Mouse (Mus musculus): ENCODE results near the gene Sat2. TPM values are rescaled to one million over a fixed set of nuclear protein-coding genes. Genes with fewer than 3 reads are reported as not detected.

The Sat2 gene
- total and polyA plus RNA-seq, 3 experiments, result 1.5 to 7.3 TPM; not detected in 1

- Histone ChIP-seq H3K9me3 (replicated peaks) (no peaks in the 10 kb centered on the region), H3K4me1 (ENCODE audit: insufficient read depth, low read depth, low read length) (peaks cover 86% of the 10 kb centered on the region)
- DNase-seq (ENCODE audit: low spot score), result peak; percentile 93
Measured at GRCm38 (mm10) chr11:69585718-69586325, 36.0 kb upstream of the Sat2 start.

GRCm38 (mm10) chr11:69589207-69589834, 32.5 kb upstream of the Sat2 start:
- peak; percentile 58 for DNase-seq (ENCODE audit: low spot score)

More at GRCm38 (mm10) chr11:69585718-69586325, 36.0 kb upstream of the Sat2 start:
- TF ChIP-seq TAL1 (conservative IDR thresholded peaks at IDR 0.05; ENCODE audit: low read depth, low read length), result peak; percentile 78
- no peak for TF ChIP-seq POLR2AphosphoS5 (IDR thresholded peaks at IDR 0.05; ENCODE audit: insufficient replicate concordance, low read depth, low read length)
- peak; percentile 79 for ATAC-seq (ENCODE audit: extremely low read depth, insufficient number of reproducible peaks, low FRiP score, poor library complexity, severe bottlenecking)
- no peaks in the 10 kb centered on the region for H3K27me3 ChIP-seq (ENCODE audit: insufficient read depth, low read length)
- peak overlapping the region; percentile 44; the same call in 1 of the 2 replicates for H3K4me3 ChIP-seq (ENCODE audit: low read depth, low read length)
- H3K36me3 ChIP-seq (replicated peaks), result peaks cover 79% of the 10 kb centered on the region

GRCm38 (mm10) chr11:69590622-69591021, 31.2 kb upstream of the Sat2 start:
- ATAC-seq (ENCODE audit: extremely low read depth, insufficient number of reproducible peaks, low FRiP score, poor library complexity, severe bottlenecking) (no peak), DNase-seq (ENCODE audit: low spot score) (no peak)
- Histone ChIP-seq H3K9me3 (replicated peaks) (no peaks in the 10 kb centered on the region), H3K4me1 (ENCODE audit: insufficient read depth, low read depth, low read length) (peaks cover 75% of the 10 kb centered on the region), H3K36me3 (replicated peaks) (peaks cover 89% of the 10 kb centered on the region), H3K27me3 (ENCODE audit: insufficient read depth, low read length) (no peaks in the 10 kb centered on the region), H3K4me3 (ENCODE audit: low read depth, low read length) (no peak overlapping the region)
- TF ChIP-seq TAL1 (conservative IDR thresholded peaks at IDR 0.05; ENCODE audit: low read depth, low read length) (no peak), GATA2 (IDR thresholded peaks at IDR 0.05; ENCODE audit: borderline replicate concordance, low read depth, low read length) (no peak), POLR2AphosphoS5 (IDR thresholded peaks at IDR 0.05; ENCODE audit: insufficient replicate concordance, low read depth, low read length) (no peak), CTCF (IDR thresholded peaks at IDR 0.05; ENCODE audit: low read depth, low read length) (no peak)

More at GRCm38 (mm10) chr11:69589207-69589834, 32.5 kb upstream of the Sat2 start:
- Histone ChIP-seq H3K4me3 (ENCODE audit: low read depth, low read length) (peak overlapping the region; percentile 24; the same call in 1 of the 2 replicates), H3K27me3 (ENCODE audit: insufficient read depth, low read length) (no peaks in the 10 kb centered on the region), H3K4me1 (ENCODE audit: insufficient read depth, low read depth, low read length) (peaks cover 87% of the 10 kb centered on the region), H3K9me3 (replicated peaks) (no peaks in the 10 kb centered on the region), H3K36me3 (replicated peaks) (peaks cover 85% of the 10 kb centered on the region)
- no peak for ATAC-seq (ENCODE audit: extremely low read depth, insufficient number of reproducible peaks, low FRiP score, poor library complexity, severe bottlenecking)
- no peak for TF ChIP-seq GATA2 (IDR thresholded peaks at IDR 0.05; ENCODE audit: borderline replicate concordance, low read depth, low read length)
- TF ChIP-seq GATA1 (IDR thresholded peaks at IDR 0.05; ENCODE audit: borderline replicate concordance, low read length), result no peak
- TF ChIP-seq CTCF (IDR thresholded peaks at IDR 0.05; ENCODE audit: low read depth, low read length), result no peak
- no peak for TF ChIP-seq POLR2AphosphoS5 (IDR thresholded peaks at IDR 0.05; ENCODE audit: insufficient replicate concordance, low read depth, low read length)
- no peak for TF ChIP-seq TAL1 (conservative IDR thresholded peaks at IDR 0.05; ENCODE audit: low read depth, low read length)

GRCm38 (mm10) chr11:69591424-69591823, 30.4 kb upstream of the Sat2 start:
- Histone ChIP-seq H3K4me3 (ENCODE audit: low read depth, low read length) (no peak overlapping the region), H3K27me3 (ENCODE audit: insufficient read depth, low read length) (no peaks in the 10 kb centered on the region), H3K36me3 (replicated peaks) (peaks cover 86% of the 10 kb centered on the region), H3K4me1 (ENCODE audit: insufficient read depth, low read depth, low read length) (peaks cover 67% of the 10 kb centered on the region), H3K9me3 (replicated peaks) (no peaks in the 10 kb centered on the region)
- DNase-seq (ENCODE audit: low spot score) (no peak), ATAC-seq (ENCODE audit: extremely low read depth, insufficient number of reproducible peaks, low FRiP score, poor library complexity, severe bottlenecking) (no peak)
- TF ChIP-seq GATA1 (IDR thresholded peaks at IDR 0.05; ENCODE audit: borderline replicate concordance, low read length) (no peak), POLR2AphosphoS5 (IDR thresholded peaks at IDR 0.05; ENCODE audit: insufficient replicate concordance, low read depth, low read length) (no peak), GATA2 (IDR thresholded peaks at IDR 0.05; ENCODE audit: borderline replicate concordance, low read depth, low read length) (no peak), TAL1 (conservative IDR thresholded peaks at IDR 0.05; ENCODE audit: low read depth, low read length) (no peak), CTCF (IDR thresholded peaks at IDR 0.05; ENCODE audit: low read depth, low read length) (no peak)

- Histone ChIP-seq H3K9me3 (replicated peaks) (no peaks in the 10 kb centered on the region), H3K4me3 (ENCODE audit: low read depth, low read length) (no peak overlapping the region), H3K36me3 (replicated peaks) (peaks cover 80% of the 10 kb centered on the region), H3K4me1 (ENCODE audit: insufficient read depth, low read depth, low read length) (peaks cover 60% of the 10 kb centered on the region), H3K27me3 (ENCODE audit: insufficient read depth, low read length) (no peaks in the 10 kb centered on the region)
- no peak for TF ChIP-seq CTCF (IDR thresholded peaks at IDR 0.05; ENCODE audit: low read depth, low read length)
- no peak for TF ChIP-seq GATA1 (IDR thresholded peaks at IDR 0.05; ENCODE audit: borderline replicate concordance, low read length)
- no peak for TF ChIP-seq POLR2AphosphoS5 (IDR thresholded peaks at IDR 0.05; ENCODE audit: insufficient replicate concordance, low read depth, low read length)
- TF ChIP-seq TAL1 (conservative IDR thresholded peaks at IDR 0.05; ENCODE audit: low read depth, low read length), result no peak
- TF ChIP-seq GATA2 (IDR thresholded peaks at IDR 0.05; ENCODE audit: borderline replicate concordance, low read depth, low read length), result no peak
- DNase-seq (ENCODE audit: low spot score), result no peak
- ATAC-seq (ENCODE audit: extremely low read depth, insufficient number of reproducible peaks, low FRiP score, poor library complexity, severe bottlenecking), result no peak
Measured at GRCm38 (mm10) chr11:69591899-69592637, 29.8 kb upstream of the Sat2 start.

- Histone ChIP-seq H3K4me3 (ENCODE audit: low read depth, low read length) (no peak overlapping the region), H3K4me1 (ENCODE audit: insufficient read depth, low read depth, low read length) (peaks cover 53% of the 10 kb centered on the region), H3K36me3 (replicated peaks) (peaks cover 78% of the 10 kb centered on the region), H3K27me3 (ENCODE audit: insufficient read depth, low read length) (no peaks in the 10 kb centered on the region), H3K9me3 (replicated peaks) (no peaks in the 10 kb centered on the region)
- no peak for ATAC-seq (ENCODE audit: extremely low read depth, insufficient number of reproducible peaks, low FRiP score, poor library complexity, severe bottlenecking)
- DNase-seq (ENCODE audit: low spot score), result no peak
- no peak for TF ChIP-seq GATA2 (IDR thresholded peaks at IDR 0.05; ENCODE audit: borderline replicate concordance, low read depth, low read length)
- TF ChIP-seq GATA1 (IDR thresholded peaks at IDR 0.05; ENCODE audit: borderline replicate concordance, low read length), result no peak
- no peak for TF ChIP-seq POLR2AphosphoS5 (IDR thresholded peaks at IDR 0.05; ENCODE audit: insufficient replicate concordance, low read depth, low read length)
Measured at GRCm38 (mm10) chr11:69592799-69593198, 29.0 kb upstream of the Sat2 start.

All from G1E (cell line).